Mouse (Mus musculus) left cerebral cortex, adult 18-20 months (tissue): ENCODE measurements around the gene Corin. TPM values are rescaled to one million over a fixed set of nuclear protein-coding genes. Genes with fewer than 3 reads are reported as not detected.
A peak's percentile ranks its signal among the peaks of the same experiment; 100 is the strongest.

ENCODE experiments used
- DNase-seq, 2 experiments: peaks; one replicate each; pipeline ENCODE4 v3.0.0; 2021 to 2022; ENCODE audit warnings: low spot score in 2 of 2, mixed read lengths in 1 of 2
- long read RNA-seq, 2 experiments: library from polyadenylated mRNA; stranded (forward); transcript quantifications; one replicate each; pipeline ENCODE4 v2.0.0; 2021
- total RNA-seq, 2 experiments: library from RNA; stranded (reverse); gene quantifications; 2 replicates each; pipeline ENCODE4 v1.2.3; 2021

Corin gene
- total RNA-seq: under 1 TPM; 0.14 TPM
- long read RNA-seq, experiment 1: 0 reads
- long read RNA-seq, experiment 2: 0 reads

GRCm38 (mm10) chr5:72503531-72504523, at the start of gene Corin:
Gene Corin, minus strand, starts transcription at chr5:72504473.
- no peak for DNase-seq

GRCm38 (mm10) chr5:72551209-72551608, 46.9 kb upstream of the Corin start:
- DNase-seq: no peak

GRCm38 (mm10) chr5:72528896-72529295, 24.6 kb upstream of the Corin start:
- no peak for DNase-seq

GRCm38 (mm10) chr5:72513808-72514207, 9.5 kb upstream of the Corin start:
- no peak for DNase-seq

- DNase-seq: no peak
Observed at GRCm38 (mm10) chr5:72505740-72506139, 1.5 kb upstream of the Corin start.

GRCm38 (mm10) chr5:72502778-72503177, 1.5 kb downstream of the Corin start:
- DNase-seq: no peak

- no peak for DNase-seq
Observed at GRCm38 (mm10) chr5:72501763-72502162, 2.5 kb downstream of the Corin start.

GRCm38 (mm10) chr5:72498271-72498670, 6.0 kb downstream of the Corin start:
- no peak for DNase-seq

GRCm38 (mm10) chr5:72496756-72497155, 7.5 kb downstream of the Corin start:
- no peak for DNase-seq

GRCm38 (mm10) chr5:72493906-72494305, 10.4 kb downstream of the Corin start:
- no peak for DNase-seq

GRCm38 (mm10) chr5:72491232-72491631, 13.0 kb downstream of the Corin start:
- no peak for DNase-seq

- DNase-seq: no peak
Observed at GRCm38 (mm10) chr5:72480456-72480855, 23.8 kb downstream of the Corin start.

GRCm38 (mm10) chr5:72472317-72473009, 31.8 kb downstream of the Corin start:
- no peak for DNase-seq

GRCm38 (mm10) chr5:72471746-72472145, 32.5 kb downstream of the Corin start:
- DNase-seq: peak; percentile 19 to 60

GRCm38 (mm10) chr5:72464932-72465331, 39.3 kb downstream of the Corin start:
- no peak for DNase-seq

- DNase-seq: no peak
Observed at GRCm38 (mm10) chr5:72459374-72460112, 44.7 kb downstream of the Corin start.

- peak in 1 of 2 experiments; percentile 8 for DNase-seq
Observed at GRCm38 (mm10) chr5:72453690-72454089, 50.6 kb downstream of the Corin start.

GRCm38 (mm10) chr5:72453176-72453575, 51.1 kb downstream of the Corin start:
- DNase-seq: no peak

- no peak for DNase-seq
Observed at GRCm38 (mm10) chr5:72452750-72453149, 51.5 kb downstream of the Corin start.

- DNase-seq: no peak
Observed at GRCm38 (mm10) chr5:72448846-72449245, 55.4 kb downstream of the Corin start.

- no peak for DNase-seq
Observed at GRCm38 (mm10) chr5:72446104-72446503, 58.2 kb downstream of the Corin start.
